Mouse (Mus musculus) liver, adult 2 months (tissue): Measurements from ENCODE around the gene Wfdc3.

Source experiments
- CTCF ChIP-seq: fragments of 200-500 bp; IDR thresholded peaks from 2 replicates; pipeline ENCODE4 v1.5.1; 2011; ENCODE audit warnings: low read depth, low read length, control low read depth
- POLR2A ChIP-seq: fragments of 200-500 bp; IDR thresholded peaks from 2 replicates; pipeline ENCODE4 v1.6.1; 2011; ENCODE audit warnings: low read length, control low read depth; ENCODE audit not compliant: insufficient read depth; ENCODE audit errors: extremely low read depth

DNA sequence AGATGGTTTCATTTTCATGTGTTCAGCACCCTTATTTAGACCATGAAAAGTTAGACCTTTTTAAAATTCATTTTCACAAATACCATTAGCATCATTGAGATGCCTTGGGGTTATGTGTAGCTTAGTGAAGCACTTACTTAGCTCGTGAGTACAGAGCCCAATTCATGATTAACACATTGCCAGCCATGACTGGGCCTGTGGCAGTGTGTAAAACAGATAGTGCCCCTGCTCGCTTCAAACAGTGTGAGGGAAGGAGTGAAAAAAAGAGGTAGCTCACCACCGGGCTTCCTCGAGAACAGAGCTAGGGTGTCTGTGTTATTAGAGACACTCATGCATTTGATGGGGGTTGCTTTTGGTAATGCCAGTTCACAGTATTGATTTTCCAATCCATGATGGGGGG lies 2.5 kb upstream of the Wfdc3 start:
- TF ChIP-seq CTCF: no peak
- no peak for TF ChIP-seq POLR2A
